Comparison of ENCODE assay signal across 14 mouse cellular contexts in genomic region chr10:24873624-24874023, GRCm38 (mm10). TPM values are rescaled to one million over a fixed set of nuclear protein-coding genes. Genes with fewer than 3 reads are reported as not detected.
A peak's percentile ranks its signal among the peaks of the same experiment; 100 is the strongest.
DNase-seq lines count a peak whose midpoint lies in the region; ATAC-seq and TF ChIP-seq lines count a peak whose summit lies in the region.
"Had no signal": no experiment of that assay in that cellular context is flagged by ENCODE, and none has a peak within 500 bp of the region (broad histone marks: within the 10 kb centered on the region; RNA-seq: fewer than 3 reads in every experiment).

No protein-coding gene starts in this region.

- H3K36me3 ChIP-seq in liver, embryonic 12.5 days = peaks cover 71% of the 10 kb centered on the region
- peaks cover 27% of the 10 kb centered on the region for H3K36me3 ChIP-seq in ES-Bruce4 (ENCODE audit: control insufficient read depth, insufficient read depth, low read length, poor library complexity, severe bottlenecking)
- peaks cover 78% of the 10 kb centered on the region for H3K36me3 ChIP-seq in limb, embryonic 10.5 days

- TF ChIP-seq EP300 in ES-Bruce4 (IDR thresholded peaks at IDR 0.05; ENCODE audit: insufficient read depth, low read depth, low read length) = no peak

- ATAC-seq in liver, embryonic 12.5 days = no peak
- ATAC-seq: midbrain, embryonic 13.5 days had no signal

- H3K9me3 ChIP-seq in liver, embryonic 12.5 days (replicated peaks) = no peaks in the 10 kb centered on the region
- no peaks in the 10 kb centered on the region for H3K9me3 ChIP-seq in ES-Bruce4 (replicated peaks; ENCODE audit: control insufficient read depth, insufficient read depth, low read length, poor library complexity, severe bottlenecking)
- H3K9me3 ChIP-seq in limb, embryonic 10.5 days (replicated peaks) = no peaks in the 10 kb centered on the region
- H3K9me3 ChIP-seq: liver, embryonic 15.5 days; midbrain, embryonic 13.5 days; neural tube, embryonic 15.5 days had no signal

- H3K9ac ChIP-seq in liver, embryonic 12.5 days = no peak overlapping the region
- H3K9ac ChIP-seq in ES-Bruce4 (ENCODE audit: low read depth, poor library complexity, severe bottlenecking) = no peak overlapping the region
- H3K9ac ChIP-seq: liver, embryonic 15.5 days; midbrain, embryonic 13.5 days; neural tube, embryonic 15.5 days had no signal

- no peaks in the 10 kb centered on the region for H3K4me1 ChIP-seq in cerebellum, adult 2 months (ENCODE audit: control insufficient read depth, insufficient read depth, low read length)
- peaks cover 3% of the 10 kb centered on the region; the same call in 1 of the 2 replicates for H3K4me1 ChIP-seq in liver, embryonic 12.5 days
- no peaks in the 10 kb centered on the region for H3K4me1 ChIP-seq in ES-Bruce4 (ENCODE audit: control insufficient read depth, insufficient read depth, low read length)
- no peaks in the 10 kb centered on the region for H3K4me1 ChIP-seq in limb, embryonic 10.5 days

- no peak for TF ChIP-seq POLR2A in cerebellum, adult 2 months (IDR thresholded peaks at IDR 0.05; ENCODE audit: borderline replicate concordance, insufficient read depth, low read length)
- no peak for TF ChIP-seq POLR2A in ES-Bruce4 (IDR thresholded peaks at IDR 0.05; ENCODE audit: insufficient read depth, low read length)

- WGBS in cerebellum, adult 2 months = 78% methylated on average over 4 of the region's 4 CpGs
- 67% methylated on average over 4 of the region's 4 CpGs for WGBS in liver, embryonic 12.5 days (ENCODE audit: insufficient replicate concordance)
- WGBS in limb, embryonic 10.5 days = 78% methylated on average over 4 of the region's 4 CpGs

- no peak overlapping the region for H3K4me3 ChIP-seq in cerebellum, adult 2 months (replicated peaks; ENCODE audit: insufficient read depth, low read depth, low read length)
- no peak overlapping the region for H3K4me3 ChIP-seq in liver, embryonic 12.5 days
- no peak overlapping the region for H3K4me3 ChIP-seq in ES-Bruce4 (ENCODE audit: low read depth, low read length)
- H3K4me3 ChIP-seq in limb, embryonic 10.5 days = no peak overlapping the region
- H3K4me3 ChIP-seq: liver, embryonic 15.5 days; midbrain, embryonic 13.5 days; neural tube, embryonic 15.5 days had no signal

- no peak for DNase-seq in cerebellum, adult 2 months
- no peak for DNase-seq in cerebellum, adult 9-11 months
- peak; percentile 19 for DNase-seq in liver
- peak; percentile 36 for DNase-seq in induced T-regulatory cell, adult 2 months (ENCODE audit: low read depth)
- no peak for DNase-seq in ovary, postnatal 10 days (ENCODE audit: low spot score)
- no peak for DNase-seq in limb, embryonic 10.5 days (ENCODE audit: low spot score)
- DNase-seq: adrenal gland, postnatal 10 days; kidney, adult 18-20 months; thymus, postnatal 14 days had no signal

- TF ChIP-seq CTCF in cerebellum, adult 2 months (IDR thresholded peaks at IDR 0.05; ENCODE audit: borderline replicate concordance, insufficient read depth, low read depth, low read length) = peak; percentile 32; the same call in 1 of the 2 replicates
- peak; percentile 73 for TF ChIP-seq CTCF in ES-Bruce4 (IDR thresholded peaks at IDR 0.05; ENCODE audit: low read depth, low read length)

- no peak overlapping the region for H3K4me2 ChIP-seq in liver, embryonic 12.5 days
- H3K4me2 ChIP-seq: liver, embryonic 15.5 days; midbrain, embryonic 13.5 days; neural tube, embryonic 15.5 days had no signal

- no peaks in the 10 kb centered on the region for H3K27me3 ChIP-seq in cerebellum, adult 2 months (ENCODE audit: control insufficient read depth, insufficient read depth, low read length)
- no peaks in the 10 kb centered on the region for H3K27me3 ChIP-seq in liver, embryonic 12.5 days (replicated peaks)
- no peaks in the 10 kb centered on the region for H3K27me3 ChIP-seq in ES-Bruce4 (ENCODE audit: control insufficient read depth, insufficient read depth, low read length, poor library complexity, severe bottlenecking)
- H3K27me3 ChIP-seq in limb, embryonic 10.5 days (ENCODE audit: low read depth, poor library complexity, severe bottlenecking) = no peaks in the 10 kb centered on the region
- H3K27me3 ChIP-seq: liver, embryonic 15.5 days; midbrain, embryonic 13.5 days; neural tube, embryonic 15.5 days had no signal

- H3K27ac ChIP-seq in cerebellum, adult 2 months (ENCODE audit: insufficient read depth, low read length) = no peak overlapping the region
- no peak overlapping the region for H3K27ac ChIP-seq in liver, embryonic 12.5 days
- H3K27ac ChIP-seq in ES-Bruce4 (ENCODE audit: insufficient read depth, low read length) = no peak overlapping the region
- no peak overlapping the region for H3K27ac ChIP-seq in limb, embryonic 10.5 days
- H3K27ac ChIP-seq: liver, embryonic 15.5 days; midbrain, embryonic 13.5 days; neural tube, embryonic 15.5 days had no signal

RNA-seq across cellular contexts. Expression of gene Med23, which starts 3.8 kb away (rescaled TPM):
- 32.1 and 34.1 TPM in 2 replicates for polyA plus RNA-seq in cerebellum, adult 2 months (2012; rRNA removed)
- polyA plus RNA-seq in liver, embryonic 12.5 days (2016; fragmentation: Nextera tagmentation; extraction: Ambion mirVana) = 11.3 and 11.6 TPM in 2 replicates
- 38.6 and 43.2 TPM in 2 replicates for polyA plus RNA-seq in ES-Bruce4 (2011; ENCODE audit: insufficient read depth, insufficient read length, low read depth, missing spikeins)
- 29.7 and 34.7 TPM in 2 replicates for polyA plus RNA-seq in limb, embryonic 10.5 days (2016; fragmentation: Nextera tagmentation; extraction: Ambion mirVana)

RNA-seq across cellular contexts. Expression of gene Enpp3, which starts 31.0 kb away (rescaled TPM):
- 0.59 and 1.4 TPM in 2 replicates for polyA plus RNA-seq in cerebellum, adult 2 months (2012; rRNA removed)
- polyA plus RNA-seq in liver, embryonic 12.5 days (2016; fragmentation: Nextera tagmentation; extraction: Ambion mirVana) = 1.3 and 2.1 TPM in 2 replicates
- 74.7 and 74.9 TPM in 2 replicates for polyA plus RNA-seq in ES-Bruce4 (2011; ENCODE audit: insufficient read depth, insufficient read length, low read depth, missing spikeins)
- polyA plus RNA-seq in limb, embryonic 10.5 days (2016; fragmentation: Nextera tagmentation; extraction: Ambion mirVana) = 5.3 and 7.8 TPM in 2 replicates

RNA-seq across cellular contexts. Expression of gene Arg1, which starts 53.7 kb away (rescaled TPM):
- 0.82 and 1.00 TPM in 2 replicates for polyA plus RNA-seq in cerebellum, adult 2 months (2012; rRNA removed)
- 3.6 and 4.0 TPM in 2 replicates for polyA plus RNA-seq in liver, embryonic 12.5 days (2016; fragmentation: Nextera tagmentation; extraction: Ambion mirVana)
- not detected in 2 replicates for polyA plus RNA-seq in ES-Bruce4 (2011; ENCODE audit: insufficient read depth, insufficient read length, low read depth, missing spikeins)
- polyA plus RNA-seq in limb, embryonic 10.5 days (2016; fragmentation: Nextera tagmentation; extraction: Ambion mirVana) = 11.8 and 12.3 TPM in 2 replicates

Comparison
In these comparisons a context has a peak if more than half of its experiments do, and no peak if none do; other contexts are left out.
1. DNase-seq: peak in liver (single experiment) and induced T-regulatory cell, adult 2 months (single experiment); none in cerebellum, adult 2 months (0 of 2), cerebellum, adult 9-11 months (single experiment), ovary, postnatal 10 days (single experiment) and limb, embryonic 10.5 days (single experiment).